Mouse (Mus musculus) kidney, adult 2 months (tissue): ENCODE results near the gene Rnf144a. TPM values are rescaled to one million over a fixed set of nuclear protein-coding genes. Genes with fewer than 3 reads are reported as not detected.
A peak's percentile ranks its signal among the peaks of the same experiment; 100 is the strongest.

Source experiments
- DNase-seq: peaks from one replicate; pipeline ENCODE4 v3.0.0; 2021
- H3K27ac ChIP-seq: fragments of 200-500 bp; 2 replicates; pipeline ENCODE4 v1.5.1; 2012; ENCODE audit warnings: low read depth, low read length, control low read depth, inconsistent platforms; ENCODE audit not compliant: insufficient read depth
- H3K27me3 ChIP-seq: fragments of 200-500 bp; replicated peaks from 2 replicates; pipeline ENCODE4 v1.6.1; 2012; ENCODE audit warnings: mild to moderate bottlenecking, moderate library complexity, low read length, inconsistent platforms; ENCODE audit not compliant: control insufficient read depth, insufficient read depth
- H3K36me3 ChIP-seq: fragments of 200-500 bp; 2 replicates; pipeline ENCODE4 v1.6.1; 2012; ENCODE audit warnings: mild to moderate bottlenecking, moderate library complexity, low read length, inconsistent platforms; ENCODE audit not compliant: control insufficient read depth, insufficient read depth
- H3K4me1 ChIP-seq: fragments of 200-500 bp; 2 replicates; pipeline ENCODE4 v1.6.1; 2011; ENCODE audit warnings: low read length; ENCODE audit not compliant: control insufficient read depth, insufficient read depth
- H3K4me3 ChIP-seq: fragments of 200-500 bp; 2 replicates; pipeline ENCODE4 v1.5.1; 2011; ENCODE audit warnings: mild to moderate bottlenecking, low read depth, low read length, control low read depth; ENCODE audit not compliant: insufficient read depth
- CTCF ChIP-seq: fragments of 200-500 bp; conservative IDR thresholded peaks from 2 replicates; pipeline ENCODE4 v1.5.1; 2011; ENCODE audit warnings: low read depth, mild to moderate bottlenecking, control low read depth, low read length, moderate library complexity, mixed read lengths; ENCODE audit not compliant: insufficient read depth, insufficient read length
- POLR2A ChIP-seq: fragments of 200-500 bp; IDR thresholded peaks from one replicate; pipeline ENCODE4 v1.6.1; 2011; ENCODE audit warnings: low read depth, low read length, control low read depth
- WGBS: fragments of 180-500 bp; shearing (Covaris S2); methylation state at CpG from one replicate; pipeline ENCODE4 v1.1.7; 2018; 5-methylcytosine and 5-hydroxymethylcytosine counted together
- polyA plus RNA-seq: library from polyadenylated mRNA; depleted of rRNA; stranded (reverse); fragments of >200 nt; gene quantifications from 2 replicates; pipeline ENCODE4 v1.2.3, GENCODE M21; 2012; rRNA removed

Rnf144a gene
- polyA plus RNA-seq = 12.6 and 12.7 TPM in 2 replicates

GRCm38 (mm10) chr12:26415104-26415771 is at the start of gene Rnf144a:
Gene Rnf144a, minus strand, starts transcription at chr12:26415254.
- H3K27me3 ChIP-seq = no peaks in the 10 kb centered on the region
- H3K4me1 ChIP-seq = no peaks in the 10 kb centered on the region
- H3K36me3 ChIP-seq = no peaks in the 10 kb centered on the region
- TF ChIP-seq CTCF (peak; percentile 77), POLR2A (no peak)
- DNase-seq = peak; percentile 88
- peak within 1 kb of the TSS; percentile 73 for H3K27ac ChIP-seq
- under 1% methylated on average over 45 of the region's 45 CpGs for WGBS
- peak within 1 kb of the TSS; percentile 80 for H3K4me3 ChIP-seq

GRCm38 (mm10) chr12:26460091-26460490 is 45.0 kb upstream of the Rnf144a start:
- DNase-seq = peak; percentile 73
- TF ChIP-seq CTCF (no peak), POLR2A (no peak)

GRCm38 (mm10) chr12:26456028-26456698 is 41.1 kb upstream of the Rnf144a start, which contains the start of gene Rsad2:
Gene Rsad2, minus strand, starts transcription at chr12:26456452.
- peak within 1 kb of the TSS; percentile 70 for H3K4me3 ChIP-seq
- H3K4me1 ChIP-seq = peaks cover 3% of the 10 kb centered on the region; the same call in 1 of the 2 replicates
- peak within 1 kb of the TSS; percentile 69 for H3K27ac ChIP-seq
- H3K27me3 ChIP-seq = no peaks in the 10 kb centered on the region
- TF ChIP-seq POLR2A = peak; percentile 74
- TF ChIP-seq CTCF = no peak
- 27% methylated on average over 13 of the region's 13 CpGs for WGBS
- peak; percentile 93 for DNase-seq
- H3K36me3 ChIP-seq = no peaks in the 10 kb centered on the region

More at GRCm38 (mm10) chr12:26460091-26460490, 45.0 kb upstream of the Rnf144a start:
- Histone ChIP-seq H3K36me3 (no peaks in the 10 kb centered on the region), H3K4me1 (peaks cover 3% of the 10 kb centered on the region; the same call in 1 of the 2 replicates), H3K27ac (peak overlapping the region; percentile 84), H3K4me3 (no peak overlapping the region), H3K27me3 (no peaks in the 10 kb centered on the region)
- WGBS = 20% methylated on average over 2 of the region's 2 CpGs

DNA sequence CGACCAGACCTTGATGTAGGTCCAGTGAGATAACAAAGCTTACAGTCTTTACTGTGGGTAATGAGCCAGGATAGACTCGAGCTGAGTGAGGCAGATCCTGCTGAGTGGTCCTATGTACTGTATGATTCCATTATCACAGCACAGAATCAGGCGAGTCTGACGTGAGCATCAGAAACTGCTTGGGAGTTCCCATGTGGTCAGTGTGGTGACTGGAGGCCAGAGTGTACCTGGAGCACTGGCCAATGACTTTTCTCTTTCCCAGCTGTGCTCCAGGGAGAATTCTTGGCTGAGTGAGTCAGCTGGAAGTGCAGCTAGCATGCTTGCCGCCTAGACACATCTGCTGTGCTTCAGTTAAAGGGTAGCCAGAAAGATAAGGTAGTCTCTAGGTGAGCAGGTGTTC is 39.6 kb upstream of the Rnf144a start:
- Histone ChIP-seq H3K4me3 (peak overlapping the region; percentile 70), H3K27me3 (no peaks in the 10 kb centered on the region), H3K36me3 (no peaks in the 10 kb centered on the region; the same call in 1 of the 2 replicates), H3K4me1 (peaks cover under 1% of the 10 kb centered on the region; the same call in 1 of the 2 replicates), H3K27ac (peak overlapping the region; percentile 69)
- DNase-seq = no peak
- TF ChIP-seq CTCF (no peak), POLR2A (no peak)
- whole genome bisulfite sequencing = 35% methylated on average over 5 of the region's 5 CpGs

- peak overlapping the region; percentile 49 for H3K4me3 ChIP-seq
Observed at GRCm38 (mm10) chr12:26452951-26453350, 37.9 kb upstream of the Rnf144a start.

DNA sequence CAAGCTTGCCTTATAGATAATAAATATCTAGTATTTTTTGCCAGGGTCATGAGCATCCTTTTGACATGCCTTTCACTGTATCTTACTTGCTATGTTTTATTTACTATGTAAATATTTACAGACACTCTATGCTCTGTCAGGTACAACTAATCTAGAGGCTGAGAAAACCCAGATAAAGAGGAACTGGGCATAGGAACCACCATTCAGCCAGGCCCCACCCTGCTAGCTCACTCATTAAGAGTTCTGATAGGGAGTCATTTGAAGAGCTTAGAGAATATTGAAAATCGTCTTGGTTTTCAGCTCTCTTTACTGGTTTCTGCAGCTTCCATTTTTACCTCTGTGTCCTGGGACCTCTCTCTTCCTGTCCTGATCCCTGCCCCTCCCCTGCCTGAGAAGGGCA is 36.1 kb upstream of the Rnf144a start:
- TF ChIP-seq POLR2A = no peak
- no peak for TF ChIP-seq CTCF
- 35% methylated on average over 1 of the region's 1 CpGs for WGBS
- 0 out of 2 replicates have a peak overlapping the region, but pooled peaks have one; percentile 8 for H3K4me3 ChIP-seq
- no peaks in the 10 kb centered on the region for H3K27me3 ChIP-seq
- DNase-seq = no peak
- H3K36me3 ChIP-seq = no peaks in the 10 kb centered on the region; the same call in 1 of the 2 replicates
- 0 out of 2 replicates have a peak overlapping the region, but pooled peaks have one; percentile 22 for H3K27ac ChIP-seq
- H3K4me1 ChIP-seq = no peaks in the 10 kb centered on the region

More at GRCm38 (mm10) chr12:26452951-26453350, 37.9 kb upstream of the Rnf144a start:
- TF ChIP-seq CTCF (no peak), POLR2A (no peak)
- 43% methylated on average over 4 of the region's 4 CpGs for WGBS
- Histone ChIP-seq H3K27ac (peak overlapping the region; percentile 60), H3K27me3 (no peaks in the 10 kb centered on the region), H3K4me1 (no peaks in the 10 kb centered on the region), H3K36me3 (no peaks in the 10 kb centered on the region; the same call in 1 of the 2 replicates)
- DNase-seq = no peak

GRCm38 (mm10) chr12:26449483-26449882 is 34.4 kb upstream of the Rnf144a start:
- Histone ChIP-seq H3K36me3 (no peaks in the 10 kb centered on the region; the same call in 1 of the 2 replicates), H3K27ac (no peak overlapping the region)

More at GRCm38 (mm10) chr12:26449483-26449882, 34.4 kb upstream of the Rnf144a start:
- DNase-seq = no peak
- Histone ChIP-seq H3K4me1 (no peaks in the 10 kb centered on the region), H3K4me3 (no peak overlapping the region), H3K27me3 (no peaks in the 10 kb centered on the region)
- WGBS = 89% methylated on average over 2 of the region's 2 CpGs
- TF ChIP-seq CTCF (no peak), POLR2A (no peak)
